Mouse (Mus musculus) myocyte (in vitro differentiated cells): Measurements from ENCODE around the gene Med24.

Source experiments
- MYOD1 ChIP-seq, 3 experiments: IDR thresholded peaks; one replicate each; pipeline ENCODE4 v1.6.1; 2011; ENCODE audit warnings: control low read depth in 2 of 3, low read depth in 2 of 3, mild to moderate bottlenecking in 2 of 3, moderate library complexity in 1 of 3; ENCODE audit not compliant: insufficient read length in 2 of 3, control insufficient read depth in 1 of 3
- MYOG ChIP-seq, 3 experiments: IDR thresholded peaks; one replicate each; pipeline ENCODE4 v1.6.1; 2011; ENCODE audit warnings: control low read depth in 2 of 3, low read depth in 2 of 3, mild to moderate bottlenecking in 2 of 3; ENCODE audit not compliant: insufficient read length in 2 of 3, control insufficient read depth in 1 of 3, insufficient read depth in 1 of 3
- POLR2A ChIP-seq: IDR thresholded peaks from one replicate; pipeline ENCODE4 v1.6.1; 2011; ENCODE audit warnings: low read depth, mild to moderate bottlenecking, control low read depth, moderate library complexity; ENCODE audit not compliant: insufficient read length
- REST ChIP-seq: IDR thresholded peaks from one replicate; pipeline ENCODE4 v1.6.1; 2011; ENCODE audit warnings: mild to moderate bottlenecking, control low read depth, moderate library complexity; ENCODE audit not compliant: insufficient read depth, insufficient read length
- SRF ChIP-seq: IDR thresholded peaks from one replicate; pipeline ENCODE4 v1.6.1; 2011; ENCODE audit warnings: low read depth; ENCODE audit not compliant: control insufficient read depth, insufficient read length
- TCF3 ChIP-seq: IDR thresholded peaks from one replicate; pipeline ENCODE4 v1.6.1; 2011; ENCODE audit warnings: low read depth, control low read depth; ENCODE audit not compliant: insufficient read length
- USF1 ChIP-seq: IDR thresholded peaks from one replicate; pipeline ENCODE4 v1.6.1; 2011; ENCODE audit warnings: low read depth, mild to moderate bottlenecking, control low read depth, moderate library complexity

- TF ChIP-seq SRF: no peak
- no peak for TF ChIP-seq USF1
- TF ChIP-seq POLR2A: no peak
- TF ChIP-seq REST: no peak
- no peak for TF ChIP-seq MYOG (IDR thresholded peaks at IDR 0.05; ENCODE audit: control insufficient read depth in 1 of 3, insufficient read depth in 1 of 3, insufficient read length in 2 of 3, low read depth in 2 of 3)
- TF ChIP-seq TCF3: no peak
- no peak for TF ChIP-seq MYOD1 (IDR thresholded peaks at IDR 0.05; ENCODE audit: control insufficient read depth in 1 of 3, insufficient read length in 2 of 3, low read depth in 2 of 3)
Measured at GRCm38 (mm10) chr11:98752562-98753140, 23.4 kb upstream of the Med24 start.
